Mouse (Mus musculus): ENCODE measurements around the gene Gm5089. TPM values are rescaled to one million over a fixed set of nuclear protein-coding genes. Genes with fewer than 3 reads are reported as not detected.

The Gm5089 gene
- polyA plus RNA-seq, 1 experiment from 2014 or later, result 0.47 TPM

DNA sequence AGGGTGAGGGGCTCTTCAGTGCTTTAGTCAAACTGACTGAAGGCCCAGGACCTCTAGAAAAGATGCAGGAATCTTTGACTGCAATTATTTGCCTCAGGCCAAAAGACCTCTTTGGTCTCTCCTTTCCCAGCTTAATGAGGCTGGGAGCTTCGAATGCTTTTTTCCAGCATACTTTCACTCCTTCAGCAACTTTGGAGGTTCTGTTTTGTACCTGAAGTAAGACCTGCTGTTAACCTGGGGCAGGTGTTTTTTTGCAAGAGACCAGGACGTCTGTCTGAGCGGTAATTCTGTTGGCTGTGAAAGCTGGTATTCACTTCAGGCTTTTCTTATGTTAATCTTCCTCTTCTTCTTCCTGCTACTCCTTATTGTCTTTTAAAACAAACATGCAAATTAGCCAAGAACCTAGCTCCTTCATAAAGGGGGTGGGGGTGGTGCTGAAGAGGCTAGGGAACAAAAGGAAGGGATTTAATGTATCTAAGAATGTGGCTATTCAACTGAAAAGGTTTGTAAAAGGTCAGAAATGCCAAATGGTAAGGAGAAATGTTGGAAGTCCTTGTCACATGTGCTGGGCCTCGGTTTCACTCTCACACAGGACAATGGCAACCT is 34.6 kb downstream of the Gm5089 start:
- Histone ChIP-seq H3K36me3 (ENCODE audit: control insufficient read depth, insufficient read depth) (no peaks in the 10 kb centered on the region), H3K4me3 (replicated peaks; ENCODE audit: low read length) (no peak overlapping the region), H3K9me3 (ENCODE audit: control insufficient read depth, low read length) (no peaks in the 10 kb centered on the region), H3K27ac (ENCODE audit: low read length) (no peak overlapping the region), H3K4me1 (replicated peaks; ENCODE audit: control insufficient read depth, insufficient read depth, low read length) (peaks cover 7% of the 10 kb centered on the region; the same call in 1 of the 2 replicates), H3K4me2 (ENCODE audit: low read length) (no peak overlapping the region), H3K9ac (replicated peaks; ENCODE audit: low read depth, low read length) (no peak overlapping the region), H3K27me3 (replicated peaks; ENCODE audit: control insufficient read depth, insufficient read depth, low read length) (no peaks in the 10 kb centered on the region)
- WGBS, result 4% methylated on average over 4 of the region's 4 CpGs
- no peak for ATAC-seq

DNA sequence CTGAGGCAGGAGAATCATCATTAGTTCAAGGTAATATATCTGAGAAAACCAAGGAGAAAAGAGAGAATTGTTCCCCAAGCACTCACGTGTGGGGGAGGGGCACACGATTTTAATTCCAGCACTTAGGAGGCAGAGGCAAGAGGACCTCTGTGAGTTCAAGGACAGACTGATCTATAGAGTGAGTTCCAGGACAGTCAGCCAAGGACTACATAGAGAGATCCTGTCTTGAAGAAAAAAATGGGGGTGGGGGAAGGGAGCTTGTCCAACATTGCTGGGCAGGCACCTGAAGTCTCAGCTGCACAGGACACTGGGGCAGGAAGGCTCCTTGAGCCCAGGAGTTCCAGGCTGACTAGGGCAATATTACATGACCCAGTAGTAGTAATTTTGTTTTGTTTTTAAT is 36.1 kb downstream of the Gm5089 start:
- Histone ChIP-seq H3K36me3 (ENCODE audit: control insufficient read depth, insufficient read depth) (no peaks in the 10 kb centered on the region), H3K4me2 (ENCODE audit: low read length) (no peak overlapping the region), H3K27ac (ENCODE audit: low read length) (no peak overlapping the region), H3K4me3 (replicated peaks; ENCODE audit: low read length) (no peak overlapping the region), H3K9me3 (ENCODE audit: control insufficient read depth, low read length) (no peaks in the 10 kb centered on the region), H3K4me1 (replicated peaks; ENCODE audit: control insufficient read depth, insufficient read depth, low read length) (peaks cover 7% of the 10 kb centered on the region; the same call in 1 of the 2 replicates), H3K9ac (replicated peaks; ENCODE audit: low read depth, low read length) (no peak overlapping the region), H3K27me3 (replicated peaks; ENCODE audit: control insufficient read depth, insufficient read depth, low read length) (no peaks in the 10 kb centered on the region)
- WGBS, result 88% methylated on average over 2 of the region's 2 CpGs
- ATAC-seq, result no peak

DNA sequence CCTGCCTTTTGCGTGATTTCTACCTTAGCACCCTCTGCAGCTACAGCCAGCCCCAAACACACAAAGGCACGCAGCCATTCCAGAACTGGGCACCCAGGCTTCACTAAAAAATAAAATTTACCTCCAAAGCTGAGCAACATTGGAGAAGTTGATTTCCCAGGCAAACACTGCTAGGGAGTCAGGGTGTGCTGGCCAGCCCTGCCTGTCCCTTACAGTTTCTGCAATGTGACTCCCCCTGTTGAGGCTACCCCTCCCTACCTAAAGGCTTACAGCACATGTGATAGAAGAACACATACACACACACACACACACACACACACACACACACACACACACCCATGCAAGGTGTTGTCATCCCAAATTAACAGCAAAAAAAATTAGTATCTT is 37.4 kb downstream of the Gm5089 start:
- no peak for ATAC-seq
- H3K4me2 ChIP-seq (ENCODE audit: low read length), result no peak overlapping the region
- H3K9me3 ChIP-seq (ENCODE audit: control insufficient read depth, low read length), result no peaks in the 10 kb centered on the region
- peaks cover 6% of the 10 kb centered on the region; the same call in 1 of the 2 replicates for H3K27me3 ChIP-seq (replicated peaks; ENCODE audit: control insufficient read depth, insufficient read depth, low read length)
- H3K9ac ChIP-seq (replicated peaks; ENCODE audit: low read depth, low read length), result no peak overlapping the region
- no peak overlapping the region for H3K27ac ChIP-seq (ENCODE audit: low read length)
- H3K36me3 ChIP-seq (ENCODE audit: control insufficient read depth, insufficient read depth), result no peaks in the 10 kb centered on the region
- no peak overlapping the region for H3K4me3 ChIP-seq (replicated peaks; ENCODE audit: low read length)
- 90% methylated on average over 2 of the region's 2 CpGs for WGBS
- peaks cover 7% of the 10 kb centered on the region; the same call in 1 of the 2 replicates for H3K4me1 ChIP-seq (replicated peaks; ENCODE audit: control insufficient read depth, insufficient read depth, low read length)

DNA sequence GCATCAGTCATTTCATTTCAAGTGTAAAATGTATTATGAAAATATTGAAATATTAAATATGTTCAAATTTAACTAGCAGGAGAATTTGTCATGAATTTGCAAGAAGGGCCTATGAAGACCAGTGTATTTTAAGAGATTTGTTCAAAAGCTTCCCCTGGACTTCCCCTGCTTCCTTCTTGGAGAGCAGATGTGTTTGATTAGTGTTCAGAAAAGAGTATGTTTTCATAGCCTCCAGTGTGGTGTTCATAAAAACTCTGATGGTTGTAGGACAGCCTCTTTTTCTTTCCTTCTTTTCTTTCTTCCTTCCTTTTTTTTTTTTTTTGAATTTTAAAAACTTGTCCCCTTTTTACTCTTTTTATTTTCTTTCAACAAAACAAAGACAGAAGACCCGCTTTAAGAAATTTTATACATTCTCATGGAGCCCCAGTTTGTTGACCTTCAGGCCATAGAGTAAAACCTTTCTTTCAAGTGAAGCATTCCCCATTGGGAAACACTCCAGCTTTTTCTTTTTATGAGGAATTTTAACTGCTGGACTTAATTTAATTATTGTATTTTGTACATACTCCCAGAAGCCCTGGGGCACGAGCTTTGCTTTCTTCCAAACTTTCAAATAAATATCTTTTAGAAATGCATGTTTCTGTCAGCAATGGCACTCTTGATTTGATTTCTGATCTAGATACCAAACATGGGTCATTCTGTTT is 37.9 kb downstream of the Gm5089 start:
- Histone ChIP-seq H3K9ac (replicated peaks; ENCODE audit: low read depth, low read length) (no peak overlapping the region), H3K9me3 (ENCODE audit: control insufficient read depth, low read length) (no peaks in the 10 kb centered on the region), H3K36me3 (ENCODE audit: control insufficient read depth, insufficient read depth) (no peaks in the 10 kb centered on the region), H3K27me3 (replicated peaks; ENCODE audit: control insufficient read depth, insufficient read depth, low read length) (peaks cover 9% of the 10 kb centered on the region; the same call in 1 of the 2 replicates), H3K4me3 (replicated peaks; ENCODE audit: low read length) (no peak overlapping the region), H3K4me2 (ENCODE audit: low read length) (no peak overlapping the region), H3K4me1 (replicated peaks; ENCODE audit: control insufficient read depth, insufficient read depth, low read length) (peaks cover 7% of the 10 kb centered on the region; the same call in 1 of the 2 replicates), H3K27ac (ENCODE audit: low read length) (no peak overlapping the region)
- 63% methylated on average over 2 of the region's 2 CpGs for WGBS
- no peak for ATAC-seq

DNA sequence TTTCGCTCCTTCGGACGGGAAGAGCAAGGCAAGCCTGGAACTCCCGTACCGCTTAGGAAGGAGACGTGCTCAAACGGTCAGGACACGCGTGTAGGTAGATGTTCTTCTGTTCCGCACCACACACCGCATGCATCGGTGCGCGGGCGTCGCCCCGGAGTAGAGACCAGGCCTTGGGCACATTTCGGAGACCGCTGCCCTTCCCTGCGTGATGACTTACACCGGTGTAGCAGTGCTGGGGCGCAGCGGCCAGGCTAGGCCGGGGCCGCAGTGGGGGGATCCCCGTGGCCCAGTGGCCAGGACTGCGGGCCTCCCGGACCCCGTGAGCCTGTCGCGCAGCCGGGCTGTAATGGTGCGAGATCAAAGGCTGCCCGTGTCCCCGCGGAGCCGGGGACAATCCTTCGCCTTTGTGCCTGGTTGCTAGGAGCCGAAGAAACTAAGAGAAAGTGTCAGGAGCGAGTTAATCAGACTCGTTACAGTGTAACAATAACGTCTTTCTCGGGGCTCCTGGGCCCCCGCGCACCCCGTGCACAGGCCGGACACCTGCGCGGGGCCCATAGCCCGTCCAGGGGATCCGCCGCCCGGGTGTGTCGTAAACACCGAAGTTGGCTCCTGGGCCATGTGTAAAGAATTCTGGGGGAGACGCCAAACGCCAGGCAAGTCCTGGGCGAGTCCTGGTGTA is 44.2 kb downstream of the Gm5089 start:
- WGBS, result 2% methylated on average over 58 of the region's 58 CpGs
- Histone ChIP-seq H3K4me1 (replicated peaks; ENCODE audit: control insufficient read depth, insufficient read depth, low read length) (peaks cover 17% of the 10 kb centered on the region), H3K27ac (ENCODE audit: low read length) (peak overlapping the region; percentile 20; the same call in 1 of the 2 replicates), H3K4me2 (ENCODE audit: low read length) (peak overlapping the region; percentile 68), H3K27me3 (replicated peaks; ENCODE audit: control insufficient read depth, insufficient read depth, low read length) (peaks cover 55% of the 10 kb centered on the region), H3K9me3 (ENCODE audit: control insufficient read depth, low read length) (no peaks in the 10 kb centered on the region), H3K9ac (replicated peaks; ENCODE audit: low read depth, low read length) (peak overlapping the region; percentile 52), H3K36me3 (ENCODE audit: control insufficient read depth, insufficient read depth) (no peaks in the 10 kb centered on the region), H3K4me3 (replicated peaks; ENCODE audit: low read length) (peak overlapping the region; percentile 35)
- ATAC-seq, result peak; percentile 76

DNA sequence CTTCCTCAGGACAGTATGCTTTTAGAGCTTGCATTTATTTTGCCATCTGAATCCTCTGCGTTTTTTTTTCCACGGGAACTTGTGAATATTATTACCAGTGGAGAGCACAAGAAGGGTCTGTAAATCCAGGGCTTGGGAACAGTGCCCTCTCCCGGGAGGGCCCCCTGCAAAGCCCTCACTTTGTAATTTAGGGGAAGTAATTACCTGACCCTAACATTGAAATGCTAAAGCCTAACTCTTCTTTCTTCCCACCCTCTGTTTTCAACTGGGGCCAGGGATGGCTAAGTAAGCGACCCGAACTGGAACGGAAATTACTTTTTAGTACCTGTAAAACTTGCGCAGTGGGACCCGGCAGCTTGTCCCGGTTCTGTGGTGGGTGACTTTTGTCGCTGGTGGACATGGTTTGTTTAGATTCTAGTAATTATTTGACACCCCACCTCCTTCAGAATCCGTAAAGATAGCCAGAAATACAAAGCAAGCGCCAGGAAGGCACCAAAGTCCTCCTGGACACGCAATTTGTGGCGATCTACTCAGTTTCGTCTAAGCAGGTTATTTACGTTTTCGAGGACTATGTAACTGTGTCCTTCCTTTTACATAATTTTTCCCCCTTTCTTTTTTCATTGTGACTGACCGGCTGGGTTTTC is 44.9 kb downstream of the Gm5089 start:
- Histone ChIP-seq H3K27me3 (replicated peaks; ENCODE audit: control insufficient read depth, insufficient read depth, low read length) (peaks cover 55% of the 10 kb centered on the region), H3K36me3 (ENCODE audit: control insufficient read depth, insufficient read depth) (no peaks in the 10 kb centered on the region), H3K9me3 (ENCODE audit: control insufficient read depth, low read length) (no peaks in the 10 kb centered on the region), H3K4me2 (ENCODE audit: low read length) (peak overlapping the region; percentile 68), H3K9ac (replicated peaks; ENCODE audit: low read depth, low read length) (no peak overlapping the region; the same call in 1 of the 2 replicates), H3K4me1 (replicated peaks; ENCODE audit: control insufficient read depth, insufficient read depth, low read length) (peaks cover 17% of the 10 kb centered on the region), H3K4me3 (replicated peaks; ENCODE audit: low read length) (peak overlapping the region; percentile 35), H3K27ac (ENCODE audit: low read length) (no peak overlapping the region)
- 7% methylated on average over 18 of the region's 18 CpGs for whole genome bisulfite sequencing
- no peak for ATAC-seq

DNA sequence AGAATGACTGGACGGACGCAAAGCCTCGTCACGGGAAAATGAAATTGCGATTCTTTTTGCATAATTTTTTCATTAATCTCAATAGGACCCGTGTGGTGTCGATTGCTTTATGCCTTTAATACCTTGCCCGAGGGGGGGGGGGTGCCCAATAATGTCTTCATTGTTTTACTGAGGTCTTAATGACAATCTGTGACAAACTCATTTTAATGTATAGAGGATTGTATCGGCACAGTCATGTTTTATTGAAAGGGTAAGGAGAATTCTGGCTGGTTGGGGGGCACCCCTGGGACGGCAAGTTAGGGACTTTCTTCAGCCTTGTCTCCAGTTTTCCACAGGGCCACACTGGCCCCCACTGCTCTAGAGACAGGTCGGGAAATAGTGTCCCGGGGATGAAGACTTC is 45.7 kb downstream of the Gm5089 start:
- Histone ChIP-seq H3K9ac (replicated peaks; ENCODE audit: low read depth, low read length) (no peak overlapping the region), H3K4me3 (replicated peaks; ENCODE audit: low read length) (no peak overlapping the region), H3K27ac (ENCODE audit: low read length) (no peak overlapping the region)

DNA sequence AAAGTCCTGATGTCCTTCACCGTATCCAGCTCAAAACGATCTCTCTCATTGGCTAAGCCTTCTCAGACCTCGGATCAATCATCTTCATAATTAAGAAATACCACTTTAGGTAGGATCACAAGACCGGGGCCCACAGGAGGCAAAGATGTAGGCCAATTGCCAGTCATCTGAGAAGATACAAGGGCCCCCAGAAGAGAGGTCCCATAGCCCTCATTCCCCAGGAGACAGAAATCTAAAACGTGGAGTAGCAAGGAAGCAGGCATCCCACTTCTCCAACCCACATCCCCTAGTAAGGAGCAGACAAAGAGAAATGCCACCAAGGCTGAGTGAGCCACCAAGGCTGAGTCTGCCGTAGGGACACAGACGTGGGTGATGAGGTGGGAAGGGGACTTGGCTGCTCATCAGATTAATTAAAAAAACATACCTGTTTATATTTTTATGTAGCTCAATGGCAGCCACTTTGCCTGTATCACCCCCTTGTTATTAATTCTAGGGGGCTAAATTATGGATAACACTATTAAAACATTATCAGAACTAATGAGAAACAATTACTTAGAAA is 46.2 kb downstream of the Gm5089 start:
- no peak overlapping the region for H3K4me2 ChIP-seq (ENCODE audit: low read length)
- peaks cover 55% of the 10 kb centered on the region for H3K27me3 ChIP-seq (replicated peaks; ENCODE audit: control insufficient read depth, insufficient read depth, low read length)
- WGBS, result 76% methylated on average over 7 of the region's 7 CpGs
- no peak for ATAC-seq
- peaks cover 17% of the 10 kb centered on the region for H3K4me1 ChIP-seq (replicated peaks; ENCODE audit: control insufficient read depth, insufficient read depth, low read length)
- H3K4me3 ChIP-seq (replicated peaks; ENCODE audit: low read length), result no peak overlapping the region
- H3K9ac ChIP-seq (replicated peaks; ENCODE audit: low read depth, low read length), result no peak overlapping the region
- no peaks in the 10 kb centered on the region for H3K36me3 ChIP-seq (ENCODE audit: control insufficient read depth, insufficient read depth)
- no peak overlapping the region for H3K27ac ChIP-seq (ENCODE audit: low read length)
- H3K9me3 ChIP-seq (ENCODE audit: control insufficient read depth, low read length), result no peaks in the 10 kb centered on the region

More for the DNA sequence above, 45.7 kb downstream of the Gm5089 start:
- no peaks in the 10 kb centered on the region for H3K9me3 ChIP-seq (ENCODE audit: control insufficient read depth, low read length)
- WGBS, result 34% methylated on average over 12 of the region's 12 CpGs
- H3K36me3 ChIP-seq (ENCODE audit: control insufficient read depth, insufficient read depth), result no peaks in the 10 kb centered on the region
- H3K4me1 ChIP-seq (replicated peaks; ENCODE audit: control insufficient read depth, insufficient read depth, low read length), result peaks cover 17% of the 10 kb centered on the region
- no peak for ATAC-seq
- H3K4me2 ChIP-seq (ENCODE audit: low read length), result no peak overlapping the region
- H3K27me3 ChIP-seq (replicated peaks; ENCODE audit: control insufficient read depth, insufficient read depth, low read length), result peaks cover 55% of the 10 kb centered on the region

All from forebrain, embryonic 16.5 days (tissue).